In the genomic region with DNA sequence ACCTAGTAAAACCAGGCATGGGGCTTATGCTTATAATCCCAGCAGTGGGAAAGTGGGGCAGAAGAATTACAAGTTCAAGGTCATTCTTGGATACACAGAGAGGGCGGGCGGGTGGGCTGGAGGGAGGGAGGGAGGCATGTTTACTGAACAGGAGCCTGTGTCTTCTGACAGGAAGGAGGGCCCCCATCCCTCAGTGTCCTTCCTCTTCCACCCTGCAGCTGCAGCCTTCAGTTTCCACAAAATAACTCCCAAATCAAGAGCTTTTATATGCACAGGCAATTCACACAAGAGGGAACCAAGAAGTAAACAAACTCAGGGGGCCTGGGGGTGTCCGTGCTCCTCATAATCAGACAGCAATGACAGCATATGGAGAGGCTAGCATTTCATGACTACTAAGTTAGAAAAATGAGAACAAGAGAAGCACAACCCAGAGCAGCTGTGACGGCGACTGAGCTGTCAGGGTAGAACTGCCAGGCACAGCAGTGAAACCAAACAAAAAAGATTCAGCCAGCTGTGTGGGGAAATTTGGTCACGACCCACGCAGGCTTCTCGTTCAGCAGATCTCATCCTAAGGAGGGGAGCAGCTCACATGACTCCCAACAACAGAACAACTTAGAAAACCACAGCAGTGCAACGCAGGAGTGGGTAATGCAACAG, we compare ENCODE assay signal across 10 mouse cellular contexts.
DNase-seq lines count a peak whose midpoint lies in the region; ATAC-seq and TF ChIP-seq lines count a peak whose summit lies in the region.
"Had no signal": no experiment of that assay in that cellular context is flagged by ENCODE, and none has a peak within 500 bp of the region (broad histone marks: within the 10 kb centered on the region; RNA-seq: fewer than 3 reads in every experiment).

No protein-coding gene starts in this region.

- no peak for ATAC-seq in kidney, embryonic 16.5 days (ENCODE audit: low FRiP score, low TSS enrichment)

- DNase-seq in kidney, adult 2 months = no peak
- DNase-seq in CD8-positive naive resting alpha-beta T cell, adult 2 months (ENCODE audit: low read depth in 2 of 2, low spot score in 2 of 2) = peak; percentile 4 to 27
- DNase-seq in frontal cortex, postnatal 36 days (ENCODE audit: low spot score in 2 of 2) = peak; percentile 52 to 71
- DNase-seq in spleen, adult 18-20 months = peak; percentile 42 to 45
- DNase-seq in ovary, postnatal 14 days (ENCODE audit: low spot score) = no peak
- no peak for DNase-seq in kidney, postnatal 4 days
- no peak for DNase-seq in gastrocnemius, postnatal 14 days
- DNase-seq: kidney, adult 11 months had no signal

- H3K4me3 ChIP-seq in kidney, embryonic 16.5 days (ENCODE audit: low read length) = no peak overlapping the region
- H3K4me3 ChIP-seq in kidney, adult 2 months (ENCODE audit: insufficient read depth, low read depth, low read length) = no peak overlapping the region
- H3K4me3 ChIP-seq: embryonic facial prominence, embryonic 13.5 days had no signal

- no peaks in the 10 kb centered on the region for H3K27me3 ChIP-seq in kidney, embryonic 16.5 days (ENCODE audit: insufficient read depth, low read length)
- no peaks in the 10 kb centered on the region for H3K27me3 ChIP-seq in kidney, adult 2 months (replicated peaks; ENCODE audit: control insufficient read depth, insufficient read depth, low read length)
- H3K27me3 ChIP-seq: embryonic facial prominence, embryonic 13.5 days had no signal

- no peak for TF ChIP-seq POLR2A in kidney, adult 2 months (IDR thresholded peaks at IDR 0.05; ENCODE audit: low read depth, low read length)

- no peak overlapping the region for H3K4me2 ChIP-seq in kidney, embryonic 16.5 days (replicated peaks; ENCODE audit: low read depth, low read length)
- H3K4me2 ChIP-seq: embryonic facial prominence, embryonic 13.5 days had no signal

- no peak overlapping the region for H3K9ac ChIP-seq in kidney, embryonic 16.5 days (replicated peaks; ENCODE audit: low read length)
- H3K9ac ChIP-seq: embryonic facial prominence, embryonic 13.5 days had no signal

- WGBS in kidney, embryonic 16.5 days = 41% methylated on average over 9 of the region's 9 CpGs
- WGBS in kidney, adult 2 months = 67% methylated on average over 9 of the region's 9 CpGs

- H3K4me1 ChIP-seq in kidney, embryonic 16.5 days (ENCODE audit: insufficient read depth, low read length) = peaks cover 13% of the 10 kb centered on the region; the same call in 1 of the 2 replicates
- peaks cover 9% of the 10 kb centered on the region for H3K4me1 ChIP-seq in kidney, adult 2 months (ENCODE audit: control insufficient read depth, insufficient read depth, low read length)

- H3K9me3 ChIP-seq in kidney, embryonic 16.5 days (ENCODE audit: low read length) = no peaks in the 10 kb centered on the region
- H3K9me3 ChIP-seq: embryonic facial prominence, embryonic 13.5 days had no signal

- peak overlapping the region; percentile 17; the same call in 1 of the 2 replicates for H3K27ac ChIP-seq in kidney, embryonic 16.5 days (ENCODE audit: low read length)
- H3K27ac ChIP-seq in kidney, adult 2 months (ENCODE audit: insufficient read depth, low read depth, low read length) = no peak overlapping the region
- H3K27ac ChIP-seq: embryonic facial prominence, embryonic 13.5 days had no signal

- intact Hi-C loops in gastrocnemius, postnatal 14 days (cut with DNase I; ENCODE audit: low total_unique reads) = no loop called here

- no peak for TF ChIP-seq CTCF in kidney, adult 2 months (conservative IDR thresholded peaks at IDR 0.05; ENCODE audit: insufficient read depth, insufficient read length, low read depth, low read length)

- peaks cover 8% of the 10 kb centered on the region for H3K36me3 ChIP-seq in kidney, embryonic 16.5 days (ENCODE audit: insufficient read depth, low read length)
- H3K36me3 ChIP-seq in kidney, adult 2 months (ENCODE audit: control insufficient read depth, insufficient read depth, low read length) = no peaks in the 10 kb centered on the region

Comparison
In these comparisons a context has a peak if more than half of its experiments do, and no peak if none do; other contexts are left out.
1. DNase-seq: peak in CD8-positive naive resting alpha-beta T cell, adult 2 months (2 of 2), frontal cortex, postnatal 36 days (2 of 2) and spleen, adult 18-20 months (2 of 2); none in kidney, adult 2 months (single experiment), ovary, postnatal 14 days (single experiment), kidney, postnatal 4 days (0 of 2) and gastrocnemius, postnatal 14 days (single experiment).